Mouse (Mus musculus): ENCODE results near the gene Fbxl21. TPM values are rescaled to one million over a fixed set of nuclear protein-coding genes. Genes with fewer than 3 reads are reported as not detected.

The Fbxl21 gene
- 0.21 and 0.58 TPM in 2 replicates for polyA plus RNA-seq (2012; rRNA removed; ENCODE audit: low replicate concordance)

GRCm38 (mm10) chr13:56522081-56522820 lies at the start of gene Fbxl21:
Gene Fbxl21, plus strand, starts transcription at chr13:56522472.

GRCm38 (mm10) chr13:56482146-56482545 lies 40.1 kb upstream of the Fbxl21 start, which contains the start of gene Il9:
Gene Il9, minus strand, starts transcription at chr13:56482246.

GRCm38 (mm10) chr13:56548401-56548800 lies 26.1 kb downstream of the Fbxl21 start, which contains the start of gene Lect2:
Gene Lect2, minus strand, starts transcription at chr13:56548502.

Other genes starting within 250 kb of the Fbxl21 start
- 46.7 and 90.7 TPM in 2 replicates for gene Cxcl14, start 225.9 kb upstream of the Fbxl21 start, polyA plus RNA-seq (2012; rRNA removed; ENCODE audit: low replicate concordance)
- gene Gm3045, start 95.9 kb upstream of the Fbxl21 start, polyA plus RNA-seq (2012; rRNA removed; ENCODE audit: low replicate concordance), result not detected in 2 replicates
- 0.06 and 0.65 TPM in 2 replicates for gene Slc25a48, start 84.1 kb upstream of the Fbxl21 start, polyA plus RNA-seq (2012; rRNA removed; ENCODE audit: low replicate concordance)
- not detected in 2 replicates for gene Il9, start 40.2 kb upstream of the Fbxl21 start, polyA plus RNA-seq (2012; rRNA removed; ENCODE audit: low replicate concordance)
- gene Lect2, start 26.0 kb downstream of the Fbxl21 start, polyA plus RNA-seq (2012; rRNA removed; ENCODE audit: low replicate concordance), result 0.20 and 1.2 TPM in 2 replicates
- 92.8 and 155 TPM in 2 replicates for gene Tgfbi, start 87.1 kb downstream of the Fbxl21 start, polyA plus RNA-seq (2012; rRNA removed; ENCODE audit: low replicate concordance)
- gene Smad5, start 180.5 kb downstream of the Fbxl21 start, polyA plus RNA-seq (2012; rRNA removed; ENCODE audit: low replicate concordance), result 2.8 and 3.2 TPM in 2 replicates
- 0.15 and 0.30 TPM in 2 replicates for gene Gm45623, start 231.4 kb downstream of the Fbxl21 start, polyA plus RNA-seq (2012; rRNA removed; ENCODE audit: low replicate concordance)

Measured in duodenum, adult 2 months (tissue).